Mouse (Mus musculus) embryonic facial prominence, embryonic 14.5 days (tissue): ENCODE measurements around the gene Eif4a2. TPM values are rescaled to one million over a fixed set of nuclear protein-coding genes. Genes with fewer than 3 reads are reported as not detected.
"Not testable (repeated sequence)": the region's sequence is repeated elsewhere in the genome, so short reads cannot be mapped to it uniquely, and the experiment has no call there.

Experiments
- ATAC-seq: fragments of 200-750 bp; cut with Nextera tagmentation; 2 replicates; pipeline ENCODE4 v1.8.0; 2017; ENCODE audit warnings: low read depth, moderate number of reproducible peaks, moderate TSS enrichment
- DNase-seq: peaks from one replicate; pipeline ENCODE4 v3.0.0-alpha.2; 2015; ENCODE audit warnings: low spot score
- H3K27ac ChIP-seq: fragments of 300-500 bp; sonication (generic); replicated peaks from 2 replicates; pipeline ENCODE4 v1.5.1; 2014; ENCODE audit warnings: low read depth, mild to moderate bottlenecking, low read length, moderate library complexity
- H3K27me3 ChIP-seq: fragments of 300-500 bp; sonication (generic); replicated peaks from 2 replicates; pipeline ENCODE4 v1.6.1; 2014; ENCODE audit warnings: low read length; ENCODE audit not compliant: control insufficient read depth, insufficient read depth
- H3K36me3 ChIP-seq: fragments of 300-500 bp; sonication (generic); 2 replicates; pipeline ENCODE4 v1.6.1; 2014; ENCODE audit warnings: low read length, mixed read lengths; ENCODE audit not compliant: control insufficient read depth, insufficient read depth
- H3K4me1 ChIP-seq: fragments of 300-500 bp; sonication (generic); 2 replicates; pipeline ENCODE4 v1.6.1; 2014; ENCODE audit warnings: antibody characterized with exemption, low read length; ENCODE audit not compliant: control insufficient read depth, insufficient read depth
- H3K4me2 ChIP-seq: fragments of 300-500 bp; sonication (generic); 2 replicates; pipeline ENCODE4 v1.6.1; 2014; ENCODE audit warnings: low read depth, mild to moderate bottlenecking, low read length, moderate library complexity, mixed read lengths
- H3K4me3 ChIP-seq: fragments of 300-500 bp; sonication (generic); 2 replicates; pipeline ENCODE4 v1.5.1; 2014; ENCODE audit warnings: low read depth, mild to moderate bottlenecking, low read length
- H3K9ac ChIP-seq: fragments of 300-500 bp; sonication (generic); 2 replicates; pipeline ENCODE4 v1.6.1; 2014; ENCODE audit warnings: low read depth, mild to moderate bottlenecking, low read length, moderate library complexity, mixed read lengths
- H3K9me3 ChIP-seq: fragments of 300-500 bp; sonication (generic); 2 replicates; pipeline ENCODE4 v1.6.1; 2016; ENCODE audit warnings: low read length; ENCODE audit not compliant: control insufficient read depth
- WGBS: fragments of 180-500 bp; shearing (Covaris S2); extraction: QIAGEN DNeasy Blood & Tissue Kit; methylation state at CpG from one replicate; pipeline ENCODE4 v1.1.7; 2014; 5-methylcytosine and 5-hydroxymethylcytosine counted together
- polyA plus RNA-seq: library from polyadenylated mRNA; unstranded; fragments of >200 nt; fragmentation: Nextera tagmentation; extraction: Ambion mirVana; gene quantifications from 2 replicates; pipeline ENCODE4 v1.2.1, GENCODE M21; 2014

Eif4a2 gene
- 249 and 268 TPM in 2 replicates for polyA plus RNA-seq

DNA sequence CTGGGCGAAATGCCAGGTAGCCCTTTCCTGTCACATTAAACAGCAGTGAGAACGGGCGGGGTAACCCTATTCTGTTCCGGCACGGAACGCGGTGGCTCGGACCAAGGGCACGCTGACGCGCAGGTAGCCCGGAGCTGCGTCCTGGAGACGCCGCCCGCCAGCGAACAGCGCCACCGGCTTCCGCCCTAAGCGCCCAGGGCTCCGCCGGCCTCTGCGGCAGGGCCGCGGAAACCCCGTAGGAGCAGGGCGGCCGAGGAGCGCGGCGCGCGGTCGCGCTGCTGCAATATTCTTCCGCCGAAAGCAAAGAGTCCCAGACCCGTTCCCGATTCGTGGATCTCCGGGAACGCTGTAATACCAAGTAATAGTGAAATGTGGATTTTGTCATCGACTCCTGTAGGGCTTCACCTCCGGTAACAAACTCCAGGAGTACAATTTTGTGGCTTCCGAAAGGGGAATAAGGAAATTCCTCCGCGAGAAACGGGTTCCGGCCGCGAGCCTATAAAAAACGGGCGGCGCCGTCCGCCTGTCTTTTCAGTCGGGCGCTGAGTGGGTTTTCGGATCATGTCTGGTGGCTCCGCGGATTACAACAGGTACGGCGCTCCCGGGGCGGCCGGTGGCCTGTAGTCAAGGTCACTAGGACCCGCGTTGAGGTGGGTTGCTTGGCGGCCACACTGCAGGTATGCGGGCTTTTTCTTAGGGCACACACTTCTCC lies at the start of gene Eif4a2:
Gene Eif4a2 (plus strand): TSS at position 214 of the 712 bp plus-strand sequence.
- Histone ChIP-seq H3K9me3 (no peaks in the 10 kb centered on the region), H3K36me3 (peaks cover 40% of the 10 kb centered on the region), H3K4me2 (peak within 1 kb of the TSS; percentile 77), H3K9ac (peak within 1 kb of the TSS; percentile 100), H3K4me1 (peaks cover 7% of the 10 kb centered on the region; the same call in 1 of the 2 replicates), H3K27ac (peak within 1 kb of the TSS; percentile 99), H3K27me3 (no peaks in the 10 kb centered on the region), H3K4me3 (peak within 1 kb of the TSS; percentile 100)
- ATAC-seq (peak; percentile 93), DNase-seq (peak; percentile 95)
- under 1% methylated on average over 47 of the region's 71 CpGs for WGBS

DNA sequence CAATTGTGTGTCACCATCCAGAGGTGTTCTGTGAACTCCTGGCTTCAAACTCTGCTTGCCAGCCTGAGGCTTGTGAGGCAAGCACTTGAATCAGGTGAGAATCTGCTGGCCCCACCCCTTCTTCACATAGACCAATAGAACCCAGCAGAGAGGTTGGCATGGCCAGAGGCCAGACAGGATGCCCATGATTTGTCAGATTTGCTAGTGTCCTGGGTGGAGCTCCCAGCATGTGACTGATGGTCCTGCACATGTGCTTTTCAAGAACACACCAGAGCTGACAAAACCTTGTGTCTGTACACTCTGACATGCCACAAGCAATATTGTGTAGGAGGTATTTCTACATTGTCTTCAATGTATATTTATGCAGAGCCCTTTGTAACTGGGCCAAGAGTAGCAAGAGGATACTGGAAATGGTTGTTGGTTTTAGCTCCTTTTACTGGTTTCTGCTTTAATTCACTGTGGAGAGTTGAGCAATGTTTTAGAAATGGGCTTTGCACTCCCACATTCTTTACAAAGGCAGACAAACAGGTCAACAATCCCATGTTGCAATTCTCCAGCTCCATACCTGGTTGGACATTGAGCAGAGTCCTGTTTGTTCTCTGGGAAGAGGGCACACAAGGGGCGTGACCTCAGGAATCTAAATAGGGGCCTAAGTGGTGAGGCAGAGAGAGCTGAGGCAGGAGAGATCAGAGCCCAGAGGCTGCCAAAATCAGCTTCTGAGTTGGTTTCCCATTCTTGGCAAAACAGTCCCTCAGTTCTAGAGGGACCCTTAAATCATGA lies 49.4 kb upstream of the Eif4a2 start, which contains the start of gene Kng1:
Gene Kng1 (plus strand): TSS at position 198 of the 780 bp plus-strand sequence.
- not testable (repeated sequence) for H3K9ac ChIP-seq
- 88% methylated on average over 1 of the region's 1 CpGs for WGBS

DNA sequence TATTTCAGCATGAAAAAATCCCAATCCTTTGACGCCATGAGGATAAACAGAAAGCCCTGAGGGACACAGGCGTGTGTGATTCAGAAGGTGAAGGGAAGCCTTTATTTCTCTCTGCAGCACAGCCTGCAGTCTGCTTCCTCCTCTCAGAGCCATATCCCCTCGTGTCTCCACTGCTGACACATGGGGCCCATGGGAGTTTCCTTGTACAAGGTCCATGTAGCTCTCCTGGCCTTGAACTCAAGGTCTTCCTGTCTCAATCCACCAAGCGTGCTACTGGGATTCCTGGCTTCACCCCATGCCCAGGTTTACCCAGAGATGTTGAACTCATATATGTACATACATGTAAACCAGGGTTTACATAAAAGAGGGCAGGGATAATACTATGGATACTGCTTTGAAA lies 47.6 kb upstream of the Eif4a2 start:
- not testable (repeated sequence) for H3K27ac ChIP-seq, H3K4me3 ChIP-seq, H3K27me3 ChIP-seq, H3K4me2 ChIP-seq, H3K9ac ChIP-seq, DNase-seq, H3K9me3 ChIP-seq, H3K4me1 ChIP-seq, H3K36me3 ChIP-seq, ATAC-seq
- 58% methylated on average over 4 of the region's 4 CpGs for WGBS

More for the DNA sequence above, 49.4 kb upstream of the Eif4a2 start, which contains the start of gene Kng1:
- H3K4me2 ChIP-seq, H3K4me1 ChIP-seq, H3K27ac ChIP-seq, H3K36me3 ChIP-seq, H3K27me3 ChIP-seq, ATAC-seq, H3K9me3 ChIP-seq, DNase-seq, H3K4me3 ChIP-seq: not testable (repeated sequence)

DNA sequence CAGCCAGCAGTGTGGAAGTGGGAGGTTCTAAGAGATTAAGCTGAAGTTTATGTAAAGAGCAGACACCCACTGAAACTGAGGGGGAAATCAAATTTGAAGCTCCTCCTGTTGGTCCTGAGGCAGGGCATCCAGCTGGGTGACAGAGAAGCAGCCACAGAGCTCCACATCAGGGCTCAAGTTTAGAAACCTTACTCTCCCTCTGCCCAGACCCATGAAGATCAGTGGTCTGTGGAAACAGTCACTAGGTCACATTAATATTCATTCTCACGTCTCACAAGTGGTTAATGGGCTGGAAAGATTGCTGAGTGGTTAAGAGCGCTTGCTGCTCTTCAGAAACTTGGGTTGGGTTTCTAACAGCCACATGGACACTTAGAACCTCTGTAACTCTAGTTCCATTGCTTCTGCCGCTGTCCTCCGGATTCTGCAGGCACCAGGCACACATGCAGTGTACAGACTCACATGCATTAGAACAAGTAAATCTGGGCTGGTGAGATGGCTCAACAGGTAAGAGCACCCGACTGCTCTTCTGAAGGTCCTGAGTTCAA lies 46.4 kb upstream of the Eif4a2 start:
- not testable (repeated sequence) for H3K27ac ChIP-seq, ATAC-seq, H3K4me3 ChIP-seq, H3K9me3 ChIP-seq, H3K4me2 ChIP-seq, H3K27me3 ChIP-seq, DNase-seq, H3K9ac ChIP-seq, H3K36me3 ChIP-seq, H3K4me1 ChIP-seq
- WGBS, result 81% methylated on average over 5 of the region's 5 CpGs

GRCm38 (mm10) chr16:23077516-23077915 lies 29.7 kb upstream of the Eif4a2 start:
- not testable (repeated sequence) for H3K27ac ChIP-seq, H3K27me3 ChIP-seq, H3K4me2 ChIP-seq, H3K9me3 ChIP-seq, DNase-seq, H3K36me3 ChIP-seq, H3K9ac ChIP-seq, H3K4me1 ChIP-seq, H3K4me3 ChIP-seq, ATAC-seq
- WGBS, result 83% methylated on average over 6 of the region's 6 CpGs

- not testable (repeated sequence) for H3K9ac ChIP-seq, H3K27ac ChIP-seq, H3K4me2 ChIP-seq, H3K36me3 ChIP-seq, H3K9me3 ChIP-seq, ATAC-seq, H3K4me3 ChIP-seq, H3K27me3 ChIP-seq, DNase-seq, H3K4me1 ChIP-seq
- 78% methylated on average over 8 of the region's 8 CpGs for WGBS
Measured at GRCm38 (mm10) chr16:23087159-23087558, 20.1 kb upstream of the Eif4a2 start.

GRCm38 (mm10) chr16:23087712-23088111 lies 19.5 kb upstream of the Eif4a2 start:
- peak; percentile 31 for DNase-seq

DNA sequence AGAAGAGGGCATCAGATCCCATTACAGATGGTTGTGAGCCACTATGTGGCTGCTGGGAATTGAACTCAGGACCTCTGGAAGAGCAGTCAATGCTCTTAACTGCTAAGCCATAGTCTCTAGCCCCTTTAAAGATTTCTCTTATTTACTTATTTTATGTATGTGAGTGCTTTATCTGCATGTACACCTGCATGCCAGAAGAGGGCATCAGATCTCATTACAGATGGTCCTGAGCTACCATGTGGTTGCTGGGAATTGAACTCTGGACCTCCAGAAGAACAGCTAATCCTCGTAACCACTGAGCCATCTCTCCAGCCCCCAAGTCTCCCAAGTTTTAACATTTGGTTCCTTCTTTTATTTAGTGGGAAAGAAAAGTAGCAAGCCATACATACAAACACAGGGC lies 18.8 kb upstream of the Eif4a2 start:
- not testable (repeated sequence) for H3K4me3 ChIP-seq, DNase-seq, H3K36me3 ChIP-seq, H3K4me1 ChIP-seq, H3K9me3 ChIP-seq, H3K9ac ChIP-seq, H3K27me3 ChIP-seq, ATAC-seq, H3K4me2 ChIP-seq, H3K27ac ChIP-seq
- 78% methylated on average over 1 of the region's 1 CpGs for WGBS

More at GRCm38 (mm10) chr16:23087712-23088111, 19.5 kb upstream of the Eif4a2 start:
- H3K4me2 ChIP-seq, ATAC-seq, H3K9ac ChIP-seq, H3K36me3 ChIP-seq, H3K9me3 ChIP-seq, H3K4me1 ChIP-seq, H3K27me3 ChIP-seq, H3K4me3 ChIP-seq, H3K27ac ChIP-seq: not testable (repeated sequence)
- 45% methylated on average over 4 of the region's 4 CpGs for WGBS
